Mouse (Mus musculus): ENCODE results near the gene Opa3. TPM values are rescaled to one million over a fixed set of nuclear protein-coding genes. Genes with fewer than 3 reads are reported as not detected.

Opa3 gene
- polyA plus RNA-seq, 1 experiment = 22.0 TPM

- H3K27ac ChIP-seq (ENCODE audit: insufficient read depth, low read depth, low read length) = no peak overlapping the region
These were observed 14.7 kb upstream of the Opa3 start for GRCm38 (mm10) chr7:19213385-19213784.

GRCm38 (mm10) chr7:19214369-19214768 is 13.8 kb upstream of the Opa3 start:
- H3K27ac ChIP-seq (ENCODE audit: insufficient read depth, low read depth, low read length) = no peak overlapping the region
- H3K4me3 ChIP-seq (ENCODE audit: insufficient read depth, low read length) = no peak overlapping the region
- TF ChIP-seq CTCF (IDR thresholded peaks at IDR 0.05; ENCODE audit: low read depth, low read length) = no peak
- H3K4me1 ChIP-seq (ENCODE audit: control insufficient read depth, insufficient read depth, low read length) = peaks cover 23% of the 10 kb centered on the region

More at GRCm38 (mm10) chr7:19213385-19213784, 14.7 kb upstream of the Opa3 start:
- H3K4me3 ChIP-seq (ENCODE audit: insufficient read depth, low read length) = no peak overlapping the region
- H3K4me1 ChIP-seq (ENCODE audit: control insufficient read depth, insufficient read depth, low read length) = peaks cover 14% of the 10 kb centered on the region
- TF ChIP-seq CTCF (IDR thresholded peaks at IDR 0.05; ENCODE audit: low read depth, low read length) (no peak), POLR2A (IDR thresholded peaks at IDR 0.05; ENCODE audit: borderline replicate concordance, low read depth, low read length) (no peak)

- TF ChIP-seq CTCF (IDR thresholded peaks at IDR 0.05; ENCODE audit: low read depth, low read length) (no peak), POLR2A (IDR thresholded peaks at IDR 0.05; ENCODE audit: borderline replicate concordance, low read depth, low read length) (no peak)
- Histone ChIP-seq H3K4me3 (ENCODE audit: insufficient read depth, low read length) (no peak overlapping the region), H3K4me1 (ENCODE audit: control insufficient read depth, insufficient read depth, low read length) (peaks cover 27% of the 10 kb centered on the region), H3K27ac (ENCODE audit: insufficient read depth, low read depth, low read length) (no peak overlapping the region)
These were observed 13.2 kb upstream of the Opa3 start for GRCm38 (mm10) chr7:19214940-19215339.

- no peak overlapping the region for H3K4me3 ChIP-seq (ENCODE audit: insufficient read depth, low read length)
- H3K4me1 ChIP-seq (ENCODE audit: control insufficient read depth, insufficient read depth, low read length) = peaks cover 35% of the 10 kb centered on the region
- no peak for TF ChIP-seq POLR2A (IDR thresholded peaks at IDR 0.05; ENCODE audit: borderline replicate concordance, low read depth, low read length)
- no peak for TF ChIP-seq CTCF (IDR thresholded peaks at IDR 0.05; ENCODE audit: low read depth, low read length)
- peak overlapping the region; percentile 47; the same call in 1 of the 2 replicates for H3K27ac ChIP-seq (ENCODE audit: insufficient read depth, low read depth, low read length)
These were observed 10.6 kb upstream of the Opa3 start for GRCm38 (mm10) chr7:19217492-19217891.

GRCm38 (mm10) chr7:19217944-19218343 is 10.2 kb upstream of the Opa3 start:
- H3K27ac ChIP-seq (ENCODE audit: insufficient read depth, low read depth, low read length) = peak overlapping the region; percentile 47
- TF ChIP-seq POLR2A (IDR thresholded peaks at IDR 0.05; ENCODE audit: borderline replicate concordance, low read depth, low read length) (no peak), CTCF (IDR thresholded peaks at IDR 0.05; ENCODE audit: low read depth, low read length) (no peak)
- H3K4me3 ChIP-seq (ENCODE audit: insufficient read depth, low read length) = no peak overlapping the region
- peaks cover 35% of the 10 kb centered on the region for H3K4me1 ChIP-seq (ENCODE audit: control insufficient read depth, insufficient read depth, low read length)

GRCm38 (mm10) chr7:19220061-19220460 is 8.1 kb upstream of the Opa3 start:
- H3K4me1 ChIP-seq (ENCODE audit: control insufficient read depth, insufficient read depth, low read length) = peaks cover 32% of the 10 kb centered on the region

GRCm38 (mm10) chr7:19222189-19222588 is 5.9 kb upstream of the Opa3 start:
- no peak overlapping the region for H3K4me3 ChIP-seq (ENCODE audit: insufficient read depth, low read length)
- H3K4me1 ChIP-seq (ENCODE audit: control insufficient read depth, insufficient read depth, low read length) = peaks cover 32% of the 10 kb centered on the region
- H3K27ac ChIP-seq (ENCODE audit: insufficient read depth, low read depth, low read length) = no peak overlapping the region
- no peak for TF ChIP-seq POLR2A (IDR thresholded peaks at IDR 0.05; ENCODE audit: borderline replicate concordance, low read depth, low read length)
- no peak for TF ChIP-seq CTCF (IDR thresholded peaks at IDR 0.05; ENCODE audit: low read depth, low read length)

More at GRCm38 (mm10) chr7:19220061-19220460, 8.1 kb upstream of the Opa3 start:
- TF ChIP-seq POLR2A (IDR thresholded peaks at IDR 0.05; ENCODE audit: borderline replicate concordance, low read depth, low read length) = no peak
- TF ChIP-seq CTCF (IDR thresholded peaks at IDR 0.05; ENCODE audit: low read depth, low read length) = no peak
- Histone ChIP-seq H3K4me3 (ENCODE audit: insufficient read depth, low read length) (no peak overlapping the region), H3K27ac (ENCODE audit: insufficient read depth, low read depth, low read length) (no peak overlapping the region)

GRCm38 (mm10) chr7:19222875-19223274 is 5.3 kb upstream of the Opa3 start:
- H3K4me3 ChIP-seq (ENCODE audit: insufficient read depth, low read length) = no peak overlapping the region
- H3K27ac ChIP-seq (ENCODE audit: insufficient read depth, low read depth, low read length) = no peak overlapping the region
- H3K4me1 ChIP-seq (ENCODE audit: control insufficient read depth, insufficient read depth, low read length) = peaks cover 31% of the 10 kb centered on the region
- TF ChIP-seq POLR2A (IDR thresholded peaks at IDR 0.05; ENCODE audit: borderline replicate concordance, low read depth, low read length) (no peak), CTCF (IDR thresholded peaks at IDR 0.05; ENCODE audit: low read depth, low read length) (no peak)

GRCm38 (mm10) chr7:19224933-19225332 is 3.2 kb upstream of the Opa3 start:
- Histone ChIP-seq H3K4me1 (ENCODE audit: control insufficient read depth, insufficient read depth, low read length) (peaks cover 19% of the 10 kb centered on the region), H3K4me3 (ENCODE audit: insufficient read depth, low read length) (no peak overlapping the region), H3K27ac (ENCODE audit: insufficient read depth, low read depth, low read length) (no peak overlapping the region)
- TF ChIP-seq CTCF (IDR thresholded peaks at IDR 0.05; ENCODE audit: low read depth, low read length) = no peak
- no peak for TF ChIP-seq POLR2A (IDR thresholded peaks at IDR 0.05; ENCODE audit: borderline replicate concordance, low read depth, low read length)

GRCm38 (mm10) chr7:19226817-19227797 is 1.0 kb upstream of the Opa3 start:
- Histone ChIP-seq H3K4me1 (ENCODE audit: control insufficient read depth, insufficient read depth, low read length) (peaks cover 15% of the 10 kb centered on the region), H3K27ac (ENCODE audit: insufficient read depth, low read depth, low read length) (peak overlapping the region; percentile 78), H3K4me3 (ENCODE audit: insufficient read depth, low read length) (peak overlapping the region; percentile 68)
- TF ChIP-seq CTCF (IDR thresholded peaks at IDR 0.05; ENCODE audit: low read depth, low read length) (no peak), POLR2A (IDR thresholded peaks at IDR 0.05; ENCODE audit: borderline replicate concordance, low read depth, low read length) (no peak)
